Mouse (Mus musculus) kidney, postnatal 10 days (tissue): ENCODE measurements around the gene Fem1b.
"Not testable (repeated sequence)": the region's sequence is repeated elsewhere in the genome, so short reads cannot be mapped to it uniquely, and the experiment has no call there.

Source experiments
- DNase-seq: peaks from one replicate; pipeline ENCODE4 v3.0.0; 2021; ENCODE audit warnings: mixed read lengths

Fem1b gene

DNA sequence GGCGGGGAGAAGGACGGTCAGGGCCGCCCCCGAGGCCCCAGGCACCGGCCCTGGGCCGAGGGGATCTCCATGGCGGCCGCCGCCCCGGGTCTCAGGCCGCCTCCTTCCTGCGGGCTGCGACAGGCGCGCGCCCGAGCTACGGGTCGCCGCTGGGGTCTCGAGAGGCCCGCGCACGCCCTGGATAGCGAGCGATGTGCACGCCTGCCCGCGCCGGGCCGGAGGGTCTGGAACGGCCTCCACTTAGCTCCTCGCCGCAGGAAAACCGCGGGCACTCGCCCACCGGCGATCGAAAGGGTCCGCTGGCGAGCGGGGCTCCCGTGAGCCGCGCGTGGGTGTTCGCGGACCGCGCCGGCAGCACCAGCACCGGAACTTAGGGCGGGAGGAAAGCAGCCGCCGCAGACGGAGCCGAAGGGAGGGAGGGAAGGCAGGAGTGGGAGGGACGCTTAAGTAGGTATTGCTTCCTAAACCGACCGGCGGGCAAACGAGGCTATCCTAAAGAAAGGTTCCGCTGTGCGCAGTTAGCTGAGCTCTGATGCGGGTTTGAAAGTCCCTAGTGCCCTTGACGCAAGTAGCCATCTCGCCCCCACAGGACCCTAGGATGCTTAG lies at the start of gene Fem1b:
Gene Fem1b, minus strand, starts transcription at position 419 of the 606 bp plus-strand sequence.
- peak; percentile 93 for DNase-seq

DNA sequence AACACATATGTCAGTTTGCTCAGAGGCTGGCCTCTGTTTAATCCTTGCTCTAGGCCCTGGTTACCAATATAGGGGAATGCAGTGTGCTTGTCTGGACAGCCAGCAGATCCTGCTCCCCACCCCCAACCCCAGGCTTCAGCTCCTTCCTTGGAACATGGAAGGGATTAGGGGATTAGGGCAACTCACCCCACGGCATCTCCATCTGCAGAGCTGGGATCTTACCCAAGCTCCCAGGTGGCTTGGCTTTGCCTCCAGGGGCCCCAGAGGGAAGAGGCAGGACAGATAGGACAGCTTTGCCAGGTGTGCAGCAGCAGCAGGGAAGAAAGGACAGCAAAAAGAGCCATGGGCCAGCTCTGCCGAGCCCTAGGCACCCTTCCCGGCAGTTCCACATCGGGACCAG lies 49.1 kb upstream of the Fem1b start:
- DNase-seq: no peak

DNA sequence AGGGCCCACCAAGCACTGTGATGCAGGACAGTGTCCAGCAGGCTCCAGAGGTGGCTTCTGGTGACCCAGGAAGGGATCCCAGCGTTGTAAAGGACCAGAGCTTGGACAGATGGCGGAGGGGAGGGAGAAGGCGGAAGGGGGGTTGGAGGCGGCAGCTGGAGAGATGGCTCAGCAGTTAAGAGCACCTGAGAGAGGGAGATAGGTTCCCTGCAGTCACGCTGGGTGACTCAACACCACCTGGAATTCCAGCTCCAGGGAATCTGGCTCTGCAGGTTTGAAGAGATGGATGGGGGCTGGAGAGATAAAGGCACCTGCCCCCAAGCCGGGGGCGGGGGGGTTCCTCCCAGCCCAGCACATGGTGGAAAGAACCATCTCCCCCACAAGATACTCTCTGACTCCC lies 48.4 kb upstream of the Fem1b start:
- DNase-seq: not testable (repeated sequence)

DNA sequence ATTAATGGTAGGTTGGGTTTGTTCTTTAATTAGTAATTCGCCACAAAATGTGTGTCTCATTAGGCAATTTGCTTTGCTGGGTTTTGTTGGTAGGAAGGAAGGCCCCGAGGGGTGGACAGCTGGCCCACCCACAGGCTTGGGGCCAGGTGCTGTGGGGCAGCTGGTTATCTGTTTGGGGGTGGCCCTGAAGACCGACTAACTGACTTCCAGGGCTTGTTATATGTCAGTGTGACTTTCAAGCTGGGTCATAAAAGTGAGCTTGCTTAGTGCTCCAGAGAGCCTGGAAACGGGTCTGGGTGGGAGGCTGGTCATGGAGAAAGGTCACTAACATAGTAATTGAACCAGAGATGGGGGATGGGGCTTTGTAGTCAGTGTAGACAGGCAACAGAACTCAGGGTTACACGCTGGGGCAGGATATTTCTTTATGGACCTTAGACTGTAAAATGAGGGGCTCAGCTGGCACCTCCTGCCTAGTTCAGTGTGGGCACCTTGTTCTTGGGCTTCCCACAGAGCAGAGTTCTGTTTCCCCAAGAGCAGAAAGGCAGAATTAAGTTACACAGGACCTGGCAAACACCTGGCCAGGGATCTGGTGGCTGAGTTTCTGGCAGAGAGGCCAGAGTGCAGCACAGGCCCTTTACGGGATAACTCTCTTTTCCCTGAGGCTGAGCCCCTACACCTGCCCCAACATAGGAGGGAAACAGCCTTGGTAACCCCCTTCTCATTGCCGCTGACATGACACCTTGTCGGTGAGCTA lies 46.7 kb upstream of the Fem1b start:
- DNase-seq: peak; percentile 30

DNA sequence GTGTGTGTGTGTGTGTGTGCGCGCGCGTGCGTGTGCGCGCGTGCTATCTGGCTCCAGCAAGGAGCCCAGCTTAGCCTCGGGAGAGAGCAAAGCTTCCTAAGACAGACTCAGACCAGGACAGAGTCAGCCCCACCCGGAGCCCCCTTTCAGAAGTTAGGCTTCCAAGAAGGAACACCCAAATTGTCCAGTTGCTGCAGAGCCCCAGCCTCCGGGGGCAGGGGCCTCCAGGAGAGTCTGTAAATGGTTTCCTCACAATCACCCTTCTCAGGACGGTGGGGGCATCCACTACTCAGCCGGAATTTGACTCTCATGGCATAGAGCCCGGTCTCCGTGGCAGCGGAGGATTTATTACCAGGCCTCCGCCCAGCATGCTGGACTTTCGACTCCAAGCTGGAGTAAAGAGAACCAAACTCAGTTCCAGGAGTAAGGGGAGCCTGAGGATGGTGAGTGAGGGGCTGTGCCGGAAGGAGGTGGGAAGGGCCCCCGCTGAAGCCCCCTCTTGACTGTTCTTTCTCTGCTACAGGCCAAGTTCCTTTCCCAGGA lies 46.1 kb upstream of the Fem1b start, which contains the start of gene Calml4:
Gene Calml4, plus strand, starts transcription at position 362 of the 543 bp plus-strand sequence.
- peak; percentile 94 for DNase-seq

DNA sequence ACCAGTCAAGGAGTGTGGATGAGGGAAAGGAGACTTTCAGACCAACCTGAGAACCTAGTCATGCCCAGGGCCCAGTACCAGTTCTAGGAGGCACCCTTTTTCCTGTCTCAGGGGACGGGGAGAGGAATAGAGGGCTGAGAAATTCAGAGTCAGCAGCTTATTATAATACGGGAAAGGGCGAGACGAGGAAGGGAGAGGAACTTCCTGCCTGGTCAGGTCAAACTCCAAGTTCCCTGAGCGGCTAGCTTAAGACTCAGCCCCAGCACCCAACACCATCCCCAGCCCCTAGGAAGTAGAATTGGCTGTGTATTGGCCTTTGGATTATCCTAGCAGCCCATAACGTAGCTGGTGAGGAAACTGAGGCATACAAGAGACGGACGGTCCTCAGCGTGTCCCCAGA lies 45.5 kb upstream of the Fem1b start:
- peak; percentile 71 for DNase-seq

DNA sequence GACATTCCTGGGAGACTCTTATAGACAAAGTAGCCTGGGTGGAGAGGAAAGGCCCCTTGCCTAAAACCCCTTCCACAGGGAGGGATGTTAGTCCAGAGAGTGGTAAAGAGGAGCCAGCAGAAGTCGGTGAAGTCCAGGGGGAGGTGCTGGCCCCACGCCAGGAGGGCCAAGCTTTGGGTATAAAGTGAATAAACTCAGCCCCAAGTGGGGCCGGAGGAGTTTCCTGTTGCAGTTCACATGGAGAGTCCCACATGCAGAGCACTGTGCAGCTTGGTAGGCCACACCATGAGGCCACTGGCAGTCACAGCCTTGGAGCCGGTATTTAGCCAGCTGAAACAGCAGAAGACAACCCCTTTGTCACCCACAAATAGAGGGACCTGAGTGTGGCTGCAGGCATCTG lies 42.7 kb upstream of the Fem1b start:
- peak; percentile 73 for DNase-seq

DNA sequence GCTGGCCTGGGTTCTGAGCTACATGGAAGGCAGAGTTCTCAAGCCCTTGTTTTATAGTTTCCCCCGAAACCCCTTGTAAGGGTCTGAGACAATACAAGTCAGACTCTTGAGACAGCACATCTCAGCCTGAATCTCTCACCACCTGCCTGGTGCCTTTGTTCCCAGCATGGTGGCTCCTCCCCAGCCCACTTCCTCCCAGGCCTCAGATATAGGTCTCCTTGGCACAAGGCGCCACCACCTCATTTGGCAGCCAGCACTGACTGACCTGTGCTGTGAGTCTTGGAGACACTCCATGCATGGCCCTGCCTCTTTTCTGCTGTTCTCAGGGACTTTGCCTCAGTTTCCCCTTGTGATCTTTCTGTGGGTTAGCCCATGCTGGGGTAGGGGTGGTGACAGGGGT lies 39.8 kb upstream of the Fem1b start:
- no peak for DNase-seq

DNA sequence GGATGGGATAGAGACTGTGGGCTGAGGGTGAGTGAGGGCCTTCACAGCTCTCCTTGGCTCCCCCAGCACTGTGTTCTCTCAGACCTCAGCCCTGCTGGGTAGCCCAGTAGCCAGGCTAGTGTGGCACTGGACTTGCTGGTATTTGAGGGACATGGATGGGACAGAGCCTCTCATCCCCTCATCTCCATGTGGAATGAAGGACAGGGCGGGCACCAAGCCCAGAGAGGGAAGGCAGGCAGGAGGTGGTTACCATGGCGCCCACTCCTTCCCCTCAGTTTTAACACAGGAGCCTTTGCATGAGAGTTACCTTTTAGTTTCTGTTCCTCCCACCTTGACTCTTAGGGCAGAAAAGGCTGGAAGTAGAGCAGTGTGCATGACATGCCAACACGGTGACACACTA lies 36.9 kb upstream of the Fem1b start:
- DNase-seq: no peak

DNA sequence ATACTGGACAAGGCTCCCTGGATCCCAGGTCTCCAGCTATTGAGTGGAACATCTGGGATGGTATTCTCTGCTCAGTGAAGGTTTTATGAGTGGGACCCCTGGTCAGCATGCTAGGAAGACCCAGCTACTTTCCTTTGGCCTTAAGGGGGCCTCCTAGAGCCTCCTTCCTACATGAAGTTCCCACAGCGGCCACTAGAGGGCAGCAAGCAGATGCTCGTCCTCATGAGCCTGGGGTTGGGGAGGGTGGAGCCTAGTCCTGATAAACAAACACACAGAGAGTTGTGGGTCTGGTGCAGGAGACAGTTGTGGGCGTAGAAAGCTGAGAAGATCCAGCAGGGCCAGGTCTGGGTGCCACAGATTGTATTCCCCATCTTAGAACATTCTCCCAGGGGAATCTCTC lies 36.0 kb upstream of the Fem1b start:
- peak; percentile 93 for DNase-seq

DNA sequence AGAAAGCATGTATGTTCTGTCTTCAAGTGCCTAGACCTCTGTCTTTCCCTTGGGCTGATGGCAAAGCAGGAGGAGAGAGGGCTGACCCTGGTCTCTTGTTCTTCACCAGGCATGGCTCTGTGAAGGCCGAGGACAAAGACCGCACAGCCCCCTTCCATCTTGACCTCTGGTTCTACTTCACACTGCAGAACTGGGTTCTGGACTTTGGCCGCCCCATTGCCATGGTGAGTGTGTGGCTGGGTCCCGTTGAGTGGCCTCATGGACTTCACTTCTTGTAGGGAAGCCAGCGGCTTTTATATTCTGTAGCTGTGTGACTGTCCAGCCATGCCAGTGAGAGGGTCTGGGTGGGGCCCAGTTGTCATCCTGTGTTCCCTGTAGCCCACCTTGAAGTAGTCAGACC lies 32.7 kb upstream of the Fem1b start:
- no peak for DNase-seq

DNA sequence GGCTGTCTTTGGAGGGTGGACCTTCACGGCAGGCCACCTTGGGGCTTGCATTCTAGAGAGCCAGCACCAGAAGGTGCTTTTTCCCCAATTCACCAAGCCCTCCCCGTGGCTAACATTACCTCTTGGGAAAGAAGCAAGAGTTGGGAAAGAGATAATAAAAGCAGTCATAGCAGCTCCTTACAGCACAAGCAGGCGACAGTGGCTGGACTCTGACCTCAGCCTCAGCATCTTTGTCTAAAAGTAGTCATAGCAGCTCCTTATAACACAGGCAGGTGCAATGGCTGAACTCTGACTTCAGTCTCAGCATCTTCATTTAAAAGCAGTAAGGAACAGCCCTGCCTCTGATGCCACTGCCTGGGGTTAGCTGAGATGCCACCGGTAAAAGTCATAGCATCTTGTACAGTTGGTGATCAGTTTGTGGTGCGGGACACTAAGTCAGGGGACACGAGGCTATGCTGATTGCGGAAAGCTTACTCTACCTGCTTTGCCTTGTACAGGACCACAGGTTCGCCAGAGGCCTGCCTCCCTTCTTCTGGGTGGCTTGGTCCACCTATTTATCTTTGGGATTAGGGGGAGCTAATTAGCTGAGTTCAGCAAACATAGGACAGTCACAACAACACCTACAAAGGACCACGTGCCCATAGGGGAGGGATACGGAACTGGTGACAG lies 31.8 kb upstream of the Fem1b start:
- DNase-seq: no peak

DNA sequence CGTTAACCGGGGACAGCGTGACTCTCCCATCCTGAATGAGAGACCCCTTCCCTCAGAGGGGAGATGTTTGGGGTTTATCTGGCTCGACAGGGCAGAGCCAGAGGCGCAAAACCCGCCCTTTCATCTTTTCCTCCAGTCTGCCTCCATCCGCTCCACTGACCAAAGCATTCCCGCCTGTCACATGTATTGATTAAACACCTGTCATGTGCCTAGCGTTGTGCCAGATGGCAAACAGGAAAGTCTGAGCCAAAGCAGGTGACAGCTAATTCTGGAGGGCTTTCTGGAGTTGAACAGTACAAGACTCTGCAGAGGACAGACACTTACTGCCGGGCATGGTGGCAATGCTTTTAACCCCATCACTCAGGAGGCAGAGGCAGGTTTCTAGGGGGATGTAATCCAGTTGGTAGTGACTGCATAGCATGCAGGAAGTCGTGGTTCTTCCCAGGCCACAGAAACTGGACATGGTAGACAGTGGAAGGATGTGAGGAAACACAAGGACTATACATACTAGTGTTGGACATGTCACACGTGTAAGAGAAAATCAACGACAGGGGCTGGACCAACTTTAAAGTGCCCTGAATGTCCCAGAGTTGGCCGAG lies 27.5 kb upstream of the Fem1b start:
- peak; percentile 38 for DNase-seq

DNA sequence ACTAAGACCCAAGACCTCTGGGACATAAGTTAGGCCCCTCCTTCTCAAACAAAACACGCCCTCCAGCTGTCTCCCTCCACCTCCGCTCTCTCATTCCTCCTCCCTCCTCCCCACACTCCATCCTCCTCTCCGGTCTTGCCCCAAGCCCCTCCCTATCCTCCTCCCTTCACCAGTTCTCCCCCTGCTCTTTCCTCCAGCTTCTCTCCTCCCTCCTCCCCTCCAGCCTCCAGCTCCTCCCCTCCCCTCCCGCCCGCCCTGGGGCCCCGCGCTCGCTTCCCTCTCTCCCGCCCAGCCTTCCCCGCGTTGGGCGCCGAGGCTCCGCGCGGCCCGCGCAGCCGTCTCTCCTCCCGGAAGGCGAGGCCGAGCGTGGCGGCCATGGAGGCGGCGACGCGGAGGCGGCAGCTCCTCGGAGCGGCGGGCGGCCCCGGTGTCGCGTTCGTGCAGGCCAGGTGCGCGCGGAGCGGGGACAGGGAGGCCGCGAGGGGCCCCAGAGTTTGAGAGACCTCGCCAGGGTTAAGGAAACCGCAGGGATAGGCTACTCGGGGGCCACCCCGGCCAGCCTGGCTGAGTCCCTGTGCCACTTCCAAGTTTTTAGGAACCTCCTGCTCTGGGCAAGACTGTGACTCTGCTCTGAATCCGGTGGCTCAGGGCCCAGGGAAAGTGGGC lies 26.9 kb upstream of the Fem1b start, which contains the start of gene Cln6:
Gene Cln6, plus strand, starts transcription at position 280 of the 666 bp plus-strand sequence.
- peak; percentile 83 for DNase-seq

DNA sequence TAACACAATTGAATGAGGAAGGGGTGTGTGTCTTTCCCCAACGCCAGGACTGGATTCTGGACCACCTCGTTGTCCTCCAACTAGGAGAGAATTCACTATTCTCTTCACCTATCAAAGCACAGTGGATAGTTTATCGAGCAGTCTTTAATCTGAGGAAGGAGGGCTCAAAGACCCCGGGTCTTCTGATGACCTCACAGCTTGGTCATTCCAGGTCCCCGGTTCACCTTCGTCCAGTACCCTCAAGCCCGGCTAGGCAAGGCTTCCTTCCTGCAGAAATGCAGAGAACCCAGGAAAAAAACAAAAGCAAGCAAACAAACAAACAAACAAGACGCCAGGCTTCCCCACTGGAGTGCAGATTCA lies 26.4 kb upstream of the Fem1b start:
- DNase-seq: no peak

DNA sequence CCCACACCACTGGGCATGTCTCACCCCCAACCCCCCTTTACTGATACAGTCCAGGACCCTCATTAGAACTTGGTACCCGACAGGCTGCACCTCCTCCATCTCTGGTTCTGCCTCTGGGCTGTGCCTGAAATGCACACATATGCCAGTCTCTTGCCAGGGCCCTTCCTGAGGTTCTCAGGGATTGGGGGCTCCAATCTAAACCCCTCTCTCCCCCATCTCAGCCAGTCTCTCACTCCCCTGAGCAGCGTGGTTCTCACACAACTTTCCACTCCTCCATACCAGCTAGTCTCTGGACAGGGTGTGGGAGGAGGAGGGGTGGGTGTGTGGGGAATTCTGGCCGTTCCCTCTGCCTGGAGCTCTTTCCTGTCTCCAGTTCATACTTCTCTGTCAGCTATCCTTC lies 25.9 kb upstream of the Fem1b start:
- DNase-seq: no peak

DNA sequence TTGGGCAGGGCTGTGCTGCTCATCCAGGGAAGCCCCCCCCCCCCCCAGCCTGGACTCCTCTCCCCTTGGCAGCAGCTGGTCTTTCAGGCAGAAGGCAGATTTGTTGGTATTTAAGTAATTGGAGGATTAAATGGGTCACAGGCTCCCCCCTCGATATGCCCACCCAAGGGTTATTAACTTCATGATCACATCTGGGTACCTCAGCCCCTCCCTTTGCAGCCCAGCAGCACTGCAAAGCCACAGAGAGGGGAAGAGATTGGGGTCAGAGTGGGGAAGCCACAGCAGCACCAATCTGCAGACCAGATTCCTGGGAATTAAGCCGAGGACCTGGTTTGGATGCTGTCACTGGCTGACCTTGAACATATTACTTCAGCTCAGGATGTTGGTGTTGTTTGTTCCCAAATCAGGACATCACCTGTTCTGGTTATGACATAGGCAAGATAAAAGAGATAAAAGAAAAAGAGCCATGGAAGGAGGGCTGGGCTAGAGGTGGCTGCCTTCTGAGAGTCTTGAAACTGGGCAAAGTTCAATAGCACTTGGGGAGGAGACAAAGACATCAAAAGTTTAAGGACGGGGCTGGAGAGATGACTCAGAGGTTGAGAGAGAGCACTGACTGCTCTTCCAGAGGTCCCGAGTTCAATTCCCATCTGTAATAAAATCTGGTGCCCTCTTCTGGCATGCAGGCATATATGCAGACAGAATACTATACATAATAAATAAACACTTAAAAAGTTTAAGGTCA lies 24.1 kb upstream of the Fem1b start:
- DNase-seq: no peak

DNA sequence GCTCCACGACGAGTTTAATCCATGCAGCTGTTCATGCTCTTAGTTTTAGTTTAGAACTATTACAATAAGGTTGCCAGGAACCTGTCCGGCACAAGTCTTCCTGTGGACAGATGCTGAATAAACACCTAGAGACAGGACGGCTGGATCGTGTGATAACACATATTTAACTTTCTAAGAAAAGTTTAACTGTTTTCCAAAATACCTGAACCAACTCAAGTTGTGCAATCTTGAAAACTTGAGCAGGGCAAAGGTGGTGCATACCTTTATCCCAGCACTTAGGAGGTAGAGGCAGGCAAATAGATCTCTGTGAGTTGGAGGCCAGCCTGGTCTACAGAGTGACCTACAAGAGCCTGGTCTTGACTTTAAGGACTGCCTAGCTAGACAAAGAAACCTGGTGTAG lies 23.2 kb upstream of the Fem1b start:
- no peak for DNase-seq

DNA sequence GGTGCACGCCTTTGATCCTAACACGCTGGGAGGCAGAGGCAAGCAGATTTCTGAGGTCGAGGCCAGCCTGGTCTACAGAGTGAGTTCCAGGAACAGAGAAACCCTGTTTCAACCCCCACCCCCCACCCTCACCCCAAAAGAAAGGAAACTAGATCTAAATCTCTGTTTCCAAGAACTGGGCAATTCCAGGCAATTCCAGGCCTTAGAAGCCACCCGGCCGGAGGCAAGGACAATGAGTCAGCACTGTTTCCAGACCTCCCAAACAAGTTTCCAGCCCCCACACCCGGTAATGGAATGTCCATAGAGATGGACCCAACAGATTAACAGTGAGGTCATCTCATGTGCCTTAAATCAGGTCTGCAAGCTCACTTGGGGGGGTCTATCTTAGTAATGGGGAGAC lies 18.1 kb upstream of the Fem1b start:
- no peak for DNase-seq

DNA sequence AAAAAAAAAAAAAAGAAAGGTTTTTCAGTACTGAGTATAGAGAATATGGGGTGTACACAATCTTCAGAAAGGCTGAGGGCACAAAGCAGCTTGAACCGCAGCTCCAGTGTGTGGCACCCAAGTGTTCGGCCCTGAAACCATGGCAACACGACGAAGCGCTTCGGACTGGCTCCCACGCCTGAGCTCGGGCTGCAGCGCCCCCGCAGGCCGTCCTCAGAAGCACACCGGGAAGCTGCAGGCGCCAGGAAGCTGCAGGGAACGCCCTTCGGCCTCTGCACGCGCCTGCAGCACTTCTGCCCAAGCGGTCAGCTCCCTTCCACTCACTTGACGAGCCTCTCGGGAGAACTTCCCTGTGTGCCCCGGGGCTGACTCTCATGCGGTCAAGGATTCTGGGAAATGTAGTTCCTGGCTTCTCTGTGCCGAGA lies 16.9 kb upstream of the Fem1b start:
- peak; percentile 98 for DNase-seq

DNA sequence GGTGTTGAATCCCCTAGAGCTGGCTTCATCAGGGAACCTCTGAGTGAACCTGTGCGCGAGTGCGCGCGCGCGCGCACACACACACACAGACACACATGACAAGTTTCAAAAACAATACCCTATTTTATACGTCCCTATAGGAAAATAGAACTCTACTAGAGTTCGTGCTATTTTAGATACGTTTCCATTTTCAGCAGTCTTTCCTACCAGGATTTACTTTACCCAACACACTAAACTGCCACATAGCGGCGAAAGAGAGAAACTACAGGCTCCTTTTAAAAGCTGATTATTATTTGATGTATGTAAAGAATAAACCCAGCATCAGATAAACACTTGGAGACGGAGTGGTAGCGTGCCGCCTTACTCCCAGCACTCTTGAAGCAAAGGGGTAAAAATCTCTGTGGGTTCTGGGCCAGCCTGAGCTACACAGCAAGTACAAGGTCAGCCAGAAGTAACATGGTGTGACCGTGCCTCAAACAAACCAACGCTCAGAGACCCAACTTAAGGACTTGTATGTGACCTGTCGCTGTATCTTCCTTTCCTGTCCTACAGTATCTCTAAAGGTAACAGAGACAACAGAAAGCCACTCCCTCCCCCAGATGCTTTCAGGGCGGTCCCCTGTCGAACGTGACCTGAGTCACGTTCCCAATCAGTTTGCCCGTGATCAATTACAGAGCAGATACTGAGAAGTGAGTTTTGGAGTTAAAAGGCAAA lies 16.4 kb upstream of the Fem1b start:
- DNase-seq: no peak
